Mouse (Mus musculus): Measurements from ENCODE around the gene Scn5a. TPM values are rescaled to one million over a fixed set of nuclear protein-coding genes. Genes with fewer than 3 reads are reported as not detected.

Scn5a gene
- total and polyA plus RNA-seq, 3 experiments, result 101 to 173 (median 161) TPM

DNA sequence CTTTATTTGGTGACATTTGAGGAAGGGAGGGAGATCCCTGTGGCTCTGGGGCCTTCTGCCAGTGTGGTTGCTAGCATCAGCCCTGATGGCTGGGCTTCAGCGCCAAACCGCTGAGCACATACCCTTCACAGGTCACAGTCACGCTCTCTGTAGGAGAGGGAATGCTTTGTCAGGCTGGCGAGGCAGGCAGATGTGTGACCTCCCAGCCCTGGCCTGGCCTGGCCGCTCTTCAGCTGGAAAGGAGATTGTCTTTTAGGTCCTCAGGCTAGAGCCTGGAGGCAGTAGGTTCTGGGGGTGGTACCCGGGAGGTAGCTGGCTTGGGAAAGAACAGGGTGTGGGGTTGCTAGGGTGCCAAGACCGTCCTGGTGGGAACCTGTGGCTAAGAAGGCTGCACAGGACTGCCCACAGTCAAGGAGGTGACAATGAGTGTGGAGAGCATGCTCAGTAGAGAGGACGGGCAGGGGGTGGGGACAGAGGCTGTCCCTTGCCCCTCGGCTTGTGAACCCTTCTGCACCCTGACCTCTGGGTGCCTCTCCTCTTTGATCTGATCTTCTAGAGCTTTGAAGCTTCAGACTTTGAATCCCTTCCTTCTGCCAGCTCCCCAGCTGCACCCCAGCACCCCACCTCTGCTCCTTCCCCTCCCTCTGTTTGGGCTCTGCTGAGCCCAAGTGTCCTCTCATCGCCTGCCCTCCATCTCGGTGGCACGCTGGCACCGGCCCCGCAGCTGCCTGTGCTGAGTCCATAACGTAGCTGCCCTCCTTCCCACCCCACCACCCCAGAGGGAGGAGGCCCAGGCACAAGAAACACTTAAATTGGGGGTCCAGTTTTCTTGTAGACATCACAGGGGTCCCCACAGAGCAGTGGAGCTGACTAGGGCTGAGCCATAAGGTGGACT lies 103.9 kb downstream of the Scn5a start:
- no peak for TF ChIP-seq CTCF (IDR thresholded peaks at IDR 0.05)
- peak; percentile 75 for TF ChIP-seq EP300 (IDR thresholded peaks at IDR 0.05; ENCODE audit: insufficient read depth, low read depth, low read length)
- no peak for TF ChIP-seq POLR2A (IDR thresholded peaks at IDR 0.05; ENCODE audit: insufficient read depth, low read depth, low read length)
- intact Hi-C loops (cut with DNase I), result loop anchor here (5.0 kb wide), 1 partner anchor 42 kb away; no protein-coding TSS in a partner anchor
- DNase-seq, result peak; percentile 52 to 81
- 41% methylated on average over 15 of the region's 15 CpGs for WGBS
- H3K27me3 ChIP-seq (ENCODE audit: control insufficient read depth, insufficient read depth, low read length), result no peaks in the 10 kb centered on the region
- H3K4me3 ChIP-seq, result no peak overlapping the region
- H3K79me2 ChIP-seq (replicated peaks; ENCODE audit: control insufficient read depth, insufficient read depth, low read length), result no peaks in the 10 kb centered on the region
- peak overlapping the region; percentile 77 for H3K27ac ChIP-seq
- no peak overlapping the region for H3K9ac ChIP-seq (ENCODE audit: low read depth, low read length)
- peaks cover 25% of the 10 kb centered on the region for H3K4me1 ChIP-seq (ENCODE audit: control insufficient read depth, insufficient read depth, low read length)
- no peaks in the 10 kb centered on the region for H3K36me3 ChIP-seq (ENCODE audit: control insufficient read depth, insufficient read depth, low read length)

DNA sequence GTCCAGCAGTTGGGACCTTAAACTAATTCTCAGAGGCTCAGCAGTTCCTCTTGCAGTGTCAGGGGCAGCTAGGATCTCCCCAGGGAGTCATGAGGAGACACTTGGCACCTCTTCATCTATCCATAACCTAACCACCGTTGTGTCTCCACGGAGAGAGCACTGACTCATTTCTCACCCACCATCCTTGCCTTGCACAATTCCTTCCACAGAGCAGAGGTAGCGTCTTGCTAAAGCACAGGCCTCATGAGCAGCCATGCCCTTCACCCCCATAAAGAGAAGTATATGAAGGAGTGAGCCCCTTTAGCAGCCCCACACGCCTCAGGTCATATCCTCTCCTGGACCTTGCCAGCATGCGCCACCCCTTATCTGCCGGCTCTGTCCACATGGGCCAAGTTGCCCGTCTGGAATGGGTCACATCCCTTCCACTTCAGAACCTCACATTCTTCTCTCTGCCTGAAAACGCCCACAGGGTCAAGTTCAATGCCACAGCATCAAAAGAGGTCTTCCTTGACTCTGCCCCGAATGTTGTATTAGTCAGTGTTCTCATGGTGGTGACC lies 105.1 kb downstream of the Scn5a start:
- Histone ChIP-seq H3K27me3 (ENCODE audit: control insufficient read depth, insufficient read depth, low read length) (no peaks in the 10 kb centered on the region), H3K36me3 (ENCODE audit: control insufficient read depth, insufficient read depth, low read length) (no peaks in the 10 kb centered on the region), H3K79me2 (replicated peaks; ENCODE audit: control insufficient read depth, insufficient read depth, low read length) (no peaks in the 10 kb centered on the region), H3K27ac (peak overlapping the region; percentile 77), H3K4me1 (ENCODE audit: control insufficient read depth, insufficient read depth, low read length) (peaks cover 21% of the 10 kb centered on the region), H3K4me3 (no peak overlapping the region), H3K9ac (ENCODE audit: low read depth, low read length) (no peak overlapping the region)
- no peak for DNase-seq
- intact Hi-C loops (cut with DNase I), result no loop called here
- WGBS, result 45% methylated on average over 9 of the region's 9 CpGs
- TF ChIP-seq POLR2A (IDR thresholded peaks at IDR 0.05; ENCODE audit: insufficient read depth, low read depth, low read length) (no peak), EP300 (IDR thresholded peaks at IDR 0.05; ENCODE audit: insufficient read depth, low read depth, low read length) (no peak), CTCF (IDR thresholded peaks at IDR 0.05) (no peak)

- intact Hi-C loops (cut with DNase I), result no loop called here
- no peak overlapping the region for H3K4me3 ChIP-seq
- peaks cover 16% of the 10 kb centered on the region for H3K4me1 ChIP-seq (ENCODE audit: control insufficient read depth, insufficient read depth, low read length)
- WGBS, result 84% methylated on average over 1 of the region's 1 CpGs
- no peak for TF ChIP-seq CTCF (IDR thresholded peaks at IDR 0.05)
- no peak for DNase-seq
- no peak overlapping the region for H3K9ac ChIP-seq (ENCODE audit: low read depth, low read length)
- no peaks in the 10 kb centered on the region for H3K27me3 ChIP-seq (ENCODE audit: control insufficient read depth, insufficient read depth, low read length)
- no peaks in the 10 kb centered on the region for H3K79me2 ChIP-seq (replicated peaks; ENCODE audit: control insufficient read depth, insufficient read depth, low read length)
- H3K27ac ChIP-seq, result peak overlapping the region; percentile 77; the same call in 1 of the 2 replicates
- H3K36me3 ChIP-seq (ENCODE audit: control insufficient read depth, insufficient read depth, low read length), result no peaks in the 10 kb centered on the region
Measured at GRCm38 (mm10) chr9:119473011-119473410, 105.8 kb downstream of the Scn5a start.

GRCm38 (mm10) chr9:119472412-119472918 lies 106.4 kb downstream of the Scn5a start:
- Histone ChIP-seq H3K4me3 (no peak overlapping the region), H3K4me1 (ENCODE audit: control insufficient read depth, insufficient read depth, low read length) (peaks cover 16% of the 10 kb centered on the region), H3K27me3 (ENCODE audit: control insufficient read depth, insufficient read depth, low read length) (no peaks in the 10 kb centered on the region), H3K36me3 (ENCODE audit: control insufficient read depth, insufficient read depth, low read length) (no peaks in the 10 kb centered on the region), H3K27ac (no peak overlapping the region; the same call in 1 of the 2 replicates), H3K79me2 (replicated peaks; ENCODE audit: control insufficient read depth, insufficient read depth, low read length) (no peaks in the 10 kb centered on the region), H3K9ac (ENCODE audit: low read depth, low read length) (no peak overlapping the region)
- peak in 1 of 2 experiments; percentile 36 for DNase-seq
- WGBS, result 44% methylated on average over 11 of the region's 11 CpGs
- intact Hi-C loops (cut with DNase I), result no loop called here
- TF ChIP-seq CTCF (IDR thresholded peaks at IDR 0.05) (no peak), POLR2A (IDR thresholded peaks at IDR 0.05; ENCODE audit: insufficient read depth, low read depth, low read length) (no peak), EP300 (IDR thresholded peaks at IDR 0.05; ENCODE audit: insufficient read depth, low read depth, low read length) (peak; percentile 74)

DNA sequence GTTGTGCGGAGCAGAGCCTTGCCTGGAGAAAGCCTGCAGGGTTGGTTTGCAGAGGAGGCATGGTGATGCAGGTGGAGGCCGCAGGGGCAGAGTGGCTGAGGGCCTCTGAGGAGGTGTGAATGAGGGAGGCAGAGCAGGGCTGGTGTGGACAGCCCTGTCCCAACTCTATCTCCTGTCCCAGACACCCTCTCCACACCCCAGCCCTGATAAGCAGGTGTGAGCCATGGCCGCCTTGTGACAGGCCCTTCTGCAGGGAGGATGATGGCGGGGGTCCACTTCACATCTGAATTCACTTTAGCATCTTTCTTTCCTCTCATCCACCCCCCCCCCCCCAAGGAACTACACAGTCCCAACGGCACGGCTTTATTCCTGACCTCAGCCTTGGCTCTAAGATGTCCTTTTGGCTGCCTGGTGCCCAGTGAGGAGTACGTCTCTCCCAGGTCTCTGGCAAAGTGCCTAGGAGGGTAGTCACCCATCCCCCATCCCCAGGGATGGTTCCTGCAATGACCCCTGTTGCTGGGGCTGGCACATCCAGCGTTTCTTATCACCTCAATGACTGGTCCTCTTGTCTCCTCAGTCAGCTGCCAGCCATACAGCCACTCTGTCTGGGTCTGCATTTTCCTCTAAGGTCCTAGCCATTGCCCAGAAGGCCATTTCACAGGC lies 109.0 kb downstream of the Scn5a start:
- no peak for TF ChIP-seq CTCF (IDR thresholded peaks at IDR 0.05)
- peak; percentile 40; the same call in 1 of the 2 replicates for TF ChIP-seq POLR2A (IDR thresholded peaks at IDR 0.05; ENCODE audit: insufficient read depth, low read depth, low read length)
- TF ChIP-seq EP300 (IDR thresholded peaks at IDR 0.05; ENCODE audit: insufficient read depth, low read depth, low read length), result peak; percentile 96
- H3K4me3 ChIP-seq, result no peak overlapping the region
- peak; percentile 75 to 84 for DNase-seq
- H3K36me3 ChIP-seq (ENCODE audit: control insufficient read depth, insufficient read depth, low read length), result no peaks in the 10 kb centered on the region
- 48% methylated on average over 8 of the region's 8 CpGs for WGBS
- no peaks in the 10 kb centered on the region for H3K79me2 ChIP-seq (replicated peaks; ENCODE audit: control insufficient read depth, insufficient read depth, low read length)
- intact Hi-C loops (cut with DNase I), result loop anchor here (10.0 kb wide), 1 partner anchor 425 kb away; the partner anchor contains the start of gene Wdr48
- H3K4me1 ChIP-seq (ENCODE audit: control insufficient read depth, insufficient read depth, low read length), result peaks cover 16% of the 10 kb centered on the region
- H3K9ac ChIP-seq (ENCODE audit: low read depth, low read length), result no peak overlapping the region
- H3K27ac ChIP-seq, result peak overlapping the region; percentile 62
- no peaks in the 10 kb centered on the region for H3K27me3 ChIP-seq (ENCODE audit: control insufficient read depth, insufficient read depth, low read length)
